Mouse (Mus musculus) frontal cortex, postnatal 25 days (tissue): ENCODE data around the gene Smcp.

ENCODE experiments used
- DNase-seq, 2 experiments: peaks; one replicate each; pipeline ENCODE4 v3.0.0; 2022; ENCODE audit warnings: low spot score in 2 of 2

Gene Smcp

DNA sequence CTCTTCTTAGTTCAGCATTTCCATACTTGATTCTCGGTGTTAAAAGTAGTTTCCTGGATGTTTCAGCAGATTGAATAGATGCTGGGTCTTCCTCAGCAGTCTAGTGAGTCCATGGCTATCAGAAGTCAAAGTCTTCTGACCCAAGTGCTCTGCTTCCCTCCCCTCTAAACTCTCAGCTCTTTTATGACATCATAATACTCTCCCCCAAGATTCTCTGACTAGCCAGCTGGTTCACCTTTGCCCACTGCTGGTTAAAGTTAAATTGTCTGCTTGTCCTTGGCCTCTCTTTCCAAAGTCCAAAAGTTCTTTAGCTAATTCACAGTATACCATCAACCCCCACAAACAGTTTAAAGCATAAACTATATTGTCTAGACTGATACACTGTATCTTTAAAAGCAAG is at the start of gene Smcp:
TSS of gene Smcp (minus strand) at position 140 of the 400 bp plus-strand sequence.
- DNase-seq, result no peak

DNA sequence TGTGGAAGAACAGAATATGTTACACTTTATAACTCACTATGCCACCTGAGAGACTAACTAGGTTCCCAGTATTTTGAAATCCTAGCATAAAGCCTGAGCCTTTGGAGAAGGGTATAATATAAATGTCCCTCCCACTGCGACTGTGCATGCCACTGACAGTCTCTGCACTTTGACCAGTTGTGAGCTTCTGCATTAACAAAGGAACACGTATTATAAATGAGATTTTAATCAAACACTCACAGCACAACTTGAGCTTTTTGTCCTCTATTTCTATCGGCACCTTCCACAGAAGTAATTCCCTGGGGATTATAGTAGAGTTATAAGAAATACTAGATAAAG is 49.8 kb upstream of the Smcp start:
- no peak for DNase-seq

DNA sequence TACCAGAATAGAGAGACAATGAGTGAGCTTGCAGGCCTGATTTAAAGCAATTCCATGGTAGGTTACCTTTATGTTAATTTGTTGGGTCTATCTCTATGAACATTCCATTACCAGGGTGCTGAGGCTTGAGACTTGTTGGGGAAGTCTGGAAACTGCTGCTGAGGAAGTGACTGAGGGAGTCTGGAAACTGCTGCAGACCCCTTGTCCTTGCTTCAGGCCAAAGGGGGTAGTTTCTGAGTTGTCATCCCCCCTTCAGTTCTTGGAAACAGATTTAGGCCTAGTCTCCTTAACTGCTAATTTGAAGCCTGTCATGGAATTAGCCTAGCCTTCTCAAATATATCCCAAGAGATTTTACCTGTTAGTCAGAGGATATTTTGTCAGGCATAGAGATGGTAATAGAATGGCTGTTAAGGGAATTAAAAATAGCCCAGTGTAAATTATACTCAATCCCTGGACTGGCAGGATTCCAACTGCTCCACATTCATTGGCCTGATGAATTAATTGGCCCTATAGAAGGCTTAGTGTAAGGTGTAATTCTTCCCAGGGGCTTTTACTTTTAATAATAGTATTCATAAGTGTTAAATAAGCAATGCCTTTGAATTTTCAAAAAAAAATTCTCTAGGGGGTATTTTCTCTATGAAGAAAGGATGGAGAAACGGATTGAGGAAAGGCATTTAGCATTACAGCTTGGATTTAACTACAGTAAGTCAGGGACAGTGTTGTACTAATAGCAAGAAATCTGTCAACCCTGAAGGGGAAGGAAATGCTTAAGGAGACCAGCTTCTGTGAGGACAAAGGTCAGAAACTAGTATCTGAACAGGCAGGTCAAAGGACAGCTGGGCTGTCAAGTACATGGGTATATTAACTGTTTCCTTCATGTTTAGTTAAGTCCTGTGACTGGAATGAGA is 49.2 kb upstream of the Smcp start:
- DNase-seq, result no peak

DNA sequence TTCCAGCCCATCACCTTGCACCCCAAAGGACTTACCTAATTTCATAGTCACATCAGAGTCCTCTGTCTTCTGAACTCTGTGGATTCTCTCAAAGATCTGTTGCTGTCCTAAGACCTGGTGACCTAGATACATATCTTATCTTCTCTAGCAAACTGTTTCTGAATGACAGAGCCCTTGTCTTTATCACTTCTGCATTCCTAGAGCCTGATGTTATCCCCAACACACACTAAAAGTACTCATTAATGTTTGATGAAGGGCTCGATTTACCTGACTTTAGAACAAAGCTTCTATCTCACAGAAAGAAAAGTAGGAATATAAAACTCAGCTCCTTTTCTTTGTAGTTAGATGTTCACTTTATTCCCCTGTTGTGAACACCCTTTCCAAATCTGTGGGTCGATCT is 32.8 kb upstream of the Smcp start, which contains the start of gene Lce6a:
TSS of gene Lce6a (minus strand) at position 101 of the 400 bp plus-strand sequence.
- no peak for DNase-seq

DNA sequence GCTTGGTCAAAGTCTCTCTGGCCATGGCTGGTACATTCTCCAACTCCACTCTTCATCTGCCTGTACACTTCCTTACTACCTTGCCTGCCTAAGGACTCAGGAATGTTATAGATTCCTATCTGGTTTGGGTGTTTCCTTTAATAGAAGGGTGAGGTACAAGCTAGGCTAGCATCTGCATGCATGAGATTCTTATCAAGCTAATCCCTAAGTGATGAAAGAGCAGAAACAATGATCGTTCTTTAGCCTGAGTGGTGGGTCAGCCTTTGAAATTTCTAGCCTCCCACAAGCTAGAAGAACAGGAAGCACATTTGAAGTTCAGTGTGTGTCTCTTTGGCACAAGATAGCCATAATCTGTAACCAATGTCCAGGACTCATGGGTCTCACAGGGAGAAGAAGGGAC is 21.0 kb upstream of the Smcp start:
- no peak for DNase-seq

DNA sequence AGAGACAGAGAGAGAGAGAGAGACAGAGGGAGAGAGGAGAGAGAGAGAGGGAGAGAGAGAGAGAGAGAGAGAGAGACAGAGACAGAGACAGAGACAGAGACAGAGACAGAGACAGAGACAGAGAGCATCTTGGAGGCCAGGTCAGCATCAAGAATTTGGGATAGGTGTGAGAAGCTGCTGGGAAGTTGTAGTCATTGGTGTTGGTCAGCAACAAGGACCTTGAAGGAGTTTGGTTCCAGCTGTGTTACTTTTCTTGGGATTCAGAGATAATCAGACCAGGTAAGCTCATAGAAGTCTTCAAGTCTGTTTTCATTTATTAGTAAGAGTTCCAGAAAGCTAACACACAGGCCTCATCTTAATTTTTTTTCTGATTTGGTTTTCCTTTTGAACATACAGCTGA is 18.6 kb upstream of the Smcp start, which contains the start of gene 2210017I01Rik:
TSS of gene 2210017I01Rik (minus strand) at position 101 of the 400 bp plus-strand sequence.
- no peak for DNase-seq

DNA sequence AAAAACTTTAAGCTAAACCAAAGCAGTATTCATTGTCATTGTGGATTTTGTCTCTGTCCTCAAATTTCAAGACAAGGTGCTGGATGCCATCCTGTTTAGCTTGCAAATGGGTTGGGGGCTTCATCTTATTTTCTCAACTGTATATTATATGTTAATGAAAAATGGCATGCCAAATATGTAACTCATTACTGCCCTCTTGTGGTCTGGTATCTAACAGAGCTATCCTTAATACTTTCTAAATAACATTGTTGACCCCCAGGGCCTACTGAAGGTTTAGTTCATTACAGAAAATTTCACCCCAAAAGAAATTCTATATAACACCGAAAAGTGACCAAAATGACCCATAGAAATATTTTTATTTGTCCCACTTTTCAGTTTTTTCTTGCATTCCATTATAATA is 13.4 kb upstream of the Smcp start:
- DNase-seq, result no peak

DNA sequence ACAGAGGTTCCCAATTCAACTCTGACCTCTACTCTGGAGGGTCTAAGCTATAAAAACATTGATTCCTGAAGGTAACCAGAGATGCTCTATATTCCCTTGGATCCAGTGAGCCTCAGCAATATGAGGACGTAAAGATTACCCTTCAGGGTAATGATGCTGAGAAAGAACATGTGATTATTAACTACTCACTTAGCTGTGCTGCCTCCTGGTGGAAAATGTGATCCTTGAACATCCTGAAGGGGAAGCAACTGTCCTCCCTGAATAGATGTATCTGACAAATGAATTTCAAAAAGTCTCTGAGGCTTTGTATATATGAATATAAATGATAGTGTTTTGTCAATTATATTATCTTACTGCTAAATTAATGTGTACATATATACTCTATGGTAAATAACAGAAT is 11.7 kb upstream of the Smcp start:
- DNase-seq, result no peak

DNA sequence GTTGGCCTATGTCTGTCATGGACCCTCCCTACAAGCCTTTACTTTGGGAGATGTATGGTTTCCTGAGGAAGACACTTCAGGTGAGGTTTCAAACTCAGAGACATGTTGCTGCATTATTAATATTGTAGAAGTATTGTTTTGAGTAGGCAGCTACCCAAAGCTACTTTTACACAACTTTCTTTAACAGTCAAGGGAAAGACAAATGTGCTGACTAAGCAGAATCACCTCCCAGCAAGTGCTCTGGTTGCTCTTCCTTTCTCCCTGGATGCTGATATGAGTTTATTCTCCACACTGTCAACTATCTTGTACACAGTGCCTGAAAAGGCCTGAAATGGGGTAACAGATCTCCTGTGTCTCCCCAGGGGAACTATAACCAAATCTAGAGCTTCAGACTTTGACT is 11.2 kb upstream of the Smcp start:
- no peak for DNase-seq

DNA sequence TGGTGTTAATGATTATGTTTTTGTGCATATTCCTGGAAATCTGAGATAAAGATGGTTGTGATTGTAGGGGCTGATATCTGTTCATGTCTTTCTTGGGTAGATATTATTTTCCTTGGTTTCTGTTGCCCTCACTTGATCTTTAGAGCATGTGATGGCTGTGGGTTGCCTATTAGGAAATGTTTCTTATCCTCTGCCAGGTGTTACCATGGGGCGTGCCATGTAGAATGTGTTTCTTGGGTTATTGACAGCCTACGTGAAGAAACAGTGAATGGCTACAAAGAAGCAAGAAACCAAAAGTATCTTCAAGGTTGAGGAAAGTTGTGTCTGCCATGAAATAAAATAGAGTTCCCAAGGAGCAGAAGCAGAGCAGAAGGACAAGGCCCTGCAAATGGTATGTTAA is 9.6 kb upstream of the Smcp start:
- DNase-seq, result no peak

DNA sequence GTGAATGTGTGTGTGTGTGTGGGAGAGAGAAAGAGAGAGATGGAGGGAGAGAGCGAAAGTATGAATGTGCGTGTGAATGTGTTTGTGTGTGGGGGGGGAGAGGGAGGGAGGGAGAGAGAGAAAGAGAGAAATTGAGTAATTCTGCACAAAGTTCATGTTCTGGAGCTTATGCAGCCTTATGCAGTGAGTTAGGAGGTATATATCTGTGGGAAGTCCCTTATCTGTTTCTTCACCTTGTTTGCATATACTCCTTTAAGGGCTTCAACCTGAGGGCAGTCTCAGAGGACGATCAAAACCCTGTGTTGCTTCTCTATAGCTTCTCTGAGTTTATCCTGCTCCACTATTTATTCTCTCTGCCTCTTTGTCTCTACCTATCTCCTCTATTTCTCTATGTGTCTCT is 1.6 kb downstream of the Smcp start:
- DNase-seq, result no peak

DNA sequence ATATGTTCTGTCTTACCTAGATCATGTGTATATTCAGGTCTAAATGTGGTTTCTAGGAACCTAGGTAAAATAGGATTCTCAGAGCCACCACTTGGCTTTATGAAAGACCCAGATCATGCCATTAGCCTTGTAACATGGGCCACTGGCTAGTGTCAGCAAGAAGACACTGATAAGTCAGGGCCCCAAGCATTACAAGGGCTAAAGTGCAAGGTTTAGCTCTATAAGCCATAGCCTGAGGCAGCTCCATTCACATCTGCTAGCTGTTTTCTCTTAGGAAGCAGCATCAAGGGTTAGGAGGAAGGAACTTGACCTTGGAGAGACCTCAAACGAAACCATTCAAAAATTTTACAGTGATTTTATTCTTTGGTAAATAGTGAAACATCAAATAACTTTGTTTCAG is 3.7 kb downstream of the Smcp start:
- DNase-seq, result no peak

DNA sequence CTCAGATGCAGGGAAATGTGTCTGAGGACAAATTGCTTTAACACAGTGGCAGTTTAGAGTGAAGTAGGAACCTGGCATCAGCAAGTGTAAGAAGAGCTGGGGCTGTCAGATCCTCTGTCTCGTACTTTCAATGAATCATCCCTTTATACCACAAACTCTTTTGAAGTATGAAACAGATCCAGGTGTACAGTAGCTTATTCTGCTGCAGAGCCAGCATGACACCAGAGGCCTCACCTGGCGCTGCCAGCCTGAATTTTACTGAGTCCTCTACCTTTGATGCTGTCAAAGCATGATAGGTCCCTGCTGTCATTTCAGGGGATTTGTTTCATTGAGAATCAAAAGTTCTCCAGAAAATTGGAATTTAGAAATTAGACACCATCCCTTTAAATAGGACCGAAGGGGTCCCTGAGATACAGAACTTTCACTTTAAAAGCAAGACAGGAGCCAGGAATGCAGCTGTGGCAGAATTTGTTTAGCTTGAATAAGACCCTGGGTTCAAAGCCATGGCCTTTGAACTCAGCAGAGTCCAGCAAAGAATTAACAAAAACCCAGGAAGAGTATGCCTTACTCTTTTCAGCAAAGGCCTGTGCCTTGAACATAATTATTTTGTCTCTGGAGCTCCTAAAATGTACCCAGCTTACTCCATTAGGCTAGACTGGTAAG is 5.5 kb downstream of the Smcp start:
- DNase-seq, result no peak

DNA sequence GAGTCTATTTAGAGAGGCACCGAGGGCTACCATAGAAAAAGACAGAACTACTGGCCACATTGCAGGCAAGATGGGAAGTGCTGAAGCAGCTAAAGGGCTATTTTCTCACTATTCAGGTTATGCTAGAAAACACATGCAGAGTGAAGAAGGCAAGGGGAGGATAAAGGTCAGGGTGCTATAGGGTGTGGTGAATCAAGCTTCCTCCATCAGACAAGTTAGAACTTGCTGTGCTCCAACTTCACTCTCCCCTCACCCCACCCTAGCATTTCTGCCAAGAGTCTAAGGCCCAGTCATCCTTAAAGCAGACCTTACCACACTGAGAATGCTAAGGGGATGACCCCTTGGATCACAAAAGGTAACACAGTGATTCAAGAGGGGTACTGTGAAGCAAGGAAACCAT is 9.3 kb downstream of the Smcp start:
- DNase-seq, result no peak

DNA sequence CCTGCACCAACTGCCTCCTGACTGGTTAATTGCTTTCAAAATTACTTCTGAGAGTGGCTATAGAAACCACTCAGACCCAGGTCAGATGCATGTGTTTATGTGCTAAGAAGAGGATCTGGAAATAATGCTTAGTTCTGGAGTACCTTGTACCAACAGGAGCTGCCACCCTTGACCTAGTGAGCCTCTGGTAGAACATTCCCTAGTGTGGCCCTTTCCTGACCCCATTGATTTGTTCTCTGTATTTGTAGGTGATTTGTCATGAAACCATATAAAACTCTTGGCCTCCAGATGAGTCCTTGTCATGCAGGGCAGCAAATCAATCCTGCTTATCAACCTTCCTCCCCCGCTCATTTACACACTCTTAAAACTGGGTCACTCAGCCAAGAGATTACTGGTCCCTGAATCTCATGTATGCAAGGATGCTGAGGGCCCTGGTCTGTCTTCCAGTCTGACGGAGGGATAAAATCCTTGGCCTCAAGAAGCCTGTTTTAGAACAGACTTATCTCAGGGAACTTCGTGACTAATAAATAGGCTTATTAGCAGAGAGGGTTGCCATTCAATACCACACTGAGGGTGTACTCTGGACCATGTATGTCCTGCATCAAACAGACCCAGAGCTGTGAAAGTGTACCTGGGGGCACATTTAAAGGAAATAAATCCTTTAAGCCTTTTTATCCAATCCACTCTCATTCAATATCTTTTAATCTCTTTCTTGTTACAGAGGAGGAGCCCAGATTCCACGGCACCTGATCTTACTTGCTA is 10.0 kb downstream of the Smcp start:
- no peak for DNase-seq

DNA sequence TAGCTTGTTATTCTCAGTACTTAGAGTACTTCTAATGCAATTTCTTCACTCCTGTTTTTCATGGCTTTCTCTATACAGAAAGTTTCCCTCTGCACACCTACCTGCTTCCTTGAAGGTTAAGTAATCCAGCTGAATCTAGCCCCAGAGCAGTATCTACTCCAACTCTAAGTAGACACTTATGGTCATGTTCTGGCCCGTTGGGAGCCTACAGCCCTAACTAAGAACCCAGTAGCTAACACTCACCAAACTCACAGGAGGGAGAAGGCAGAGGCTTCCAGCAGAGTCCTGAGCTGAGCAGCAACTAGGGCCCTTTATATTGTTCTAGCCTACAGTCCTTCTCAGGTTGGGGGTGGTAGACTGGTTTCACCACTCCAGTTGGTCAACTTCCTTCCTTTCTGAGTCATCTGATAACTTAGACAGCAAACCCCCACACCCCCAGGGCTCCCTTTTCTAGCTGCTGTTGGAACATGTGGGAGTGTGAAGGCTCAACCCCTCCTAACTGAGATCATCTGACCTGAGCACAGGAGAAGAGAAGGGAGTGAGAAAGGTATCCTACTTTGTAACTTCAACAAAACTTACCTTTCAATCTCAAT is 15.3 kb downstream of the Smcp start, which contains the start of gene Ivl:
TSS of gene Ivl (minus strand) at position 287 of the 593 bp plus-strand sequence.
- no peak for DNase-seq

DNA sequence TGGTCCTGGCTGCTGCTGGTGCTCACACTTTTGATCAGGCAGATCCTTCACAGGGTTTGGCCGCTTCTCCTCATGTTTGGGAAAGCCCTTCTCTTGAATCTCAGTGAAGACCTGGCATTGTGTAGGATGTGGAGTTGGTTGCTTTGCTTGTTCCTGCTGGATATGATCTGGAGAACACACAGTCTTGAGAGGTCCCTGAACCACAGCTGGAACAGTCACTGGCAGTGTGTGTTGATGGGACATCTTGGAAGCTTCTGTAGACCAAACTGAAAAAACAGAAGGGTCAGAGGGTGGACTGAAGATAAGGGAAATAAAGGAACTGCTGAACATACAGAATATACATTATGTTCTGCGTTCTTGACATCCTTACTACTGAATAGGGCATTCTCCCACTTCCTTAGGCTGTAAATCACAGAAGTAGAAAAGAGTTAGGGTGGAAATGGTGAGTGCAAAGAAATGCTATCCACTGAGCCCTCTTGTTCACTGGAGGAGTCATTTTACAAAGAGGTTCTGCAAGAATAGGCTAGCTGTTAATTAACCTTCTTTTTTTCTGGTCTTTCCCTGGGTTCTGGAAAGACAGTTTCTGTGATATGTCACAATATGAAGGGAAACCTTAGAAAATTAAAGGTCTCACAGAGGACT is 16.2 kb downstream of the Smcp start:
- DNase-seq, result no peak

DNA sequence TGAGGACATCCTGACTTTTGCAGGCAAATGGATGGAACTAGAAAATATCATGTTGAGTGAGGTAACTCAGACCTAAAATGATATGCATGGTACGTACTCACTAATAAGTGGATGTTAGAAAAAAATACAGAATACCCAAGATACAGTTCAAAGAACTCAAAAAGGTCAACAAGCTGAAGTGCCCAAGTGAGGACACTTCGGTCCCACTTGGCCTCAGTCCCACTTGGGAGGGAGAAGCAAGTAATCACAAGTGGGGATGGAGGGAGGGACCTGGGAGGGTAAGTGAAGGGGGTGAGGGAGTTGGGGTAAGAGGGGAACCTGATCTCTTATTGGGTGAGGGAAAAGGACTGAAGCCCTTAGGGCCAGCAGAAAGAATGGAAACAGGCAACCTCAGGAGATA is 20.0 kb downstream of the Smcp start:
- DNase-seq, result no peak

DNA sequence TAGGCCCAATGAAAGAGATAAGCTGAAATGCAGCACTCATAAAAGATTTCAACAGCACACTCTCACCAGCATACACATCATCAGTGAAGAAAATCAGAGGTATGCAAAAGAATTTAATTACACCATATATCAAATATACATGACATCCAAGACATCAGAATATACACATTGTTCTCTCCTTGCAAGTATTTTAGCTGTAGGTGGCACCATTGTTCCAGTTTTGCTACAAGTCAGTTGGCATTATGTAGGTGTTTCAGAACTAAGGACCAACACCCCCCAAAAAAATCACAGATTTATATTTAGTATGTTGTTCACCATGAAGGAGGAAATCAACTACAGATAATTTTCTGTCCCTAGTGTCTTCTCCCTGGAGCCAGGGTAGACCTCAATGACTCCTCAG is 23.4 kb downstream of the Smcp start:
- DNase-seq, result no peak

DNA sequence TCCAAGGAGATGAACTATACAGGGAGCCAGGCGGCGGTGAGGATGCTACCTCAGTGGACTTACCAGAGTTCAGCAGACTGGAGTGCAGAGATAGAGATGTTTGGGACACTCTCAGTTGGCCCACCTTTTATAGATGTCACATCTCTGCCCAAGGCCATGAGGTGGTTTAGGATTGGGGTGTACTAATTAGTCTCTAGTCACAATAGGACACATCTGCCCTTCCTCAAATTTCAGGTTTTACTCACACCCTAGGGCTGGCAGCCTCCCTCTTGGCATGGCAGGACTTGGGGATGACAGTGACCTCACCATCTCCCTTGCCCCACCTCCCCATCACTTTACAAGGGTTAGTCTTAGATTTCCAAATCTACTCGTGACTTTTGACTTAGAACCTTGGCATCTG is 54.4 kb downstream of the Smcp start, which contains the start of gene 2310046K23Rik:
TSS of gene 2310046K23Rik (minus strand) at position 101 of the 400 bp plus-strand sequence.
- no peak for DNase-seq
